Comparison of ENCODE assay signal across 26 mouse cellular contexts in the genomic region with DNA sequence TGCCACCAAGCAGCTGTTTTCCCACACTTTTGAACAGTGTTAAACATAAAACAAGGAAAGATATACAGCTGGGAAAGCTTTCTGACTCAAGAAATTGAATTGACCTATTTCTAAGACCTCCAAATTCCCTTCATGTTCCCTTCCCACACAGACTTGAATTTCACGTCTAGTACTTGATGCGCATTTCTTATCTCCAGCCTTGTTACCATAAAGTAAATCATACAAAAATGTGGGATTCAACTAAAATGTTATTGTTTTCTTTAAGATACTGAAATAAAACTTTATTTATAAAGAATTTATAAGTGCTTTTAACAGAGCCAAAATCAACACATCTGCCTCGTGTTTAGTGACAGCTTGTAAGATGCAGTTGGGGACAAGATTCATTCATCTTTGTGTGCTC.
"Had no signal": no experiment of that assay in that cellular context is flagged by ENCODE, and none has a peak within 500 bp of the region (broad histone marks: within the 10 kb centered on the region; RNA-seq: fewer than 3 reads in every experiment).

No protein-coding gene starts in this region.

- H3K4me2 ChIP-seq: heart, embryonic 12.5 days; hindbrain, embryonic 12.5 days; hindbrain, embryonic 14.5 days; intestine, embryonic 15.5 days; limb, embryonic 12.5 days; liver, embryonic 11.5 days; liver, embryonic 13.5 days; liver, embryonic 15.5 days had no signal

- ATAC-seq: hindbrain, embryonic 16.5 days; inflammation-experienced regulatory T-cells, adult 6 months; intestine, embryonic 15.5 days; intestine, postnatal 0 days had no signal

- H3K4me1 ChIP-seq: heart, embryonic 10.5 days; heart, embryonic 12.5 days; hindbrain, embryonic 10.5 days; hindbrain, embryonic 12.5 days; intestine, embryonic 15.5 days; limb, embryonic 10.5 days; limb, embryonic 12.5 days; liver, embryonic 13.5 days; liver, embryonic 15.5 days had no signal

- H3K27me3 ChIP-seq: heart, embryonic 12.5 days; hindbrain, embryonic 12.5 days; intestine, embryonic 15.5 days; limb, embryonic 12.5 days; liver, embryonic 13.5 days; liver, embryonic 15.5 days had no signal

- H3K27ac ChIP-seq: gastrocnemius, adult 2 months; heart, embryonic 10.5 days; hindbrain, embryonic 10.5 days; hindbrain, embryonic 12.5 days; hindbrain, embryonic 14.5 days; intestine, embryonic 15.5 days; layer of hippocampus, adult 2 months; left cerebral cortex, adult 2 months; limb, embryonic 10.5 days; limb, embryonic 12.5 days; liver, embryonic 13.5 days; liver, embryonic 15.5 days had no signal

- H3K9ac ChIP-seq: heart, embryonic 12.5 days; hindbrain, embryonic 12.5 days; hindbrain, embryonic 14.5 days; intestine, embryonic 15.5 days; limb, embryonic 12.5 days; liver, embryonic 13.5 days; liver, embryonic 15.5 days had no signal

- H3K36me3 ChIP-seq: heart, embryonic 10.5 days; heart, embryonic 12.5 days; hindbrain, embryonic 10.5 days; hindbrain, embryonic 12.5 days; intestine, embryonic 15.5 days; limb, embryonic 10.5 days; limb, embryonic 12.5 days; liver, embryonic 13.5 days; liver, embryonic 15.5 days had no signal

- DNase-seq: gastrocnemius, adult 2 months; gastrocnemius, postnatal 10 days; gastrocnemius, postnatal 25 days; heart, adult 18-20 months; heart, postnatal 10 days; heart, postnatal 4 days; kidney, adult 8-10 months; kidney, postnatal 14 days; kidney, postnatal 4 days; liver; liver, embryonic 13.5 days had no signal

- H3K4me3 ChIP-seq: gastrocnemius, adult 2 months; heart, embryonic 10.5 days; heart, embryonic 12.5 days; hindbrain, embryonic 10.5 days; hindbrain, embryonic 12.5 days; intestine, embryonic 15.5 days; layer of hippocampus, adult 2 months; left cerebral cortex, adult 2 months; limb, embryonic 10.5 days; limb, embryonic 12.5 days; liver, embryonic 13.5 days; liver, embryonic 15.5 days had no signal

- H3K9me3 ChIP-seq: heart, embryonic 10.5 days; heart, embryonic 12.5 days; hindbrain, embryonic 10.5 days; hindbrain, embryonic 12.5 days; intestine, embryonic 15.5 days; limb, embryonic 10.5 days; limb, embryonic 12.5 days; liver, embryonic 13.5 days; liver, embryonic 15.5 days had no signal
